Mouse (Mus musculus) C2C12 (cell line): ENCODE measurements around the gene 9130213A22Rik. TPM values are rescaled to one million over a fixed set of nuclear protein-coding genes. Genes with fewer than 3 reads are reported as not detected.
A peak's percentile ranks its signal among the peaks of the same experiment; 100 is the strongest.

Experiments
- H3K27me3 ChIP-seq: one replicate; pipeline ENCODE4 v1.6.1; 2011; ENCODE audit not compliant: control insufficient read depth, insufficient read depth, insufficient read length
- H3K36me3 ChIP-seq: one replicate; pipeline ENCODE4 v1.6.1; 2011; ENCODE audit not compliant: control insufficient read depth, insufficient read depth
- H3K4me3 ChIP-seq: one replicate; pipeline ENCODE4 v1.5.1; 2011; ENCODE audit warnings: mild to moderate bottlenecking, control low read depth; ENCODE audit not compliant: poor library complexity, insufficient read depth, severe bottlenecking
- H3K79me2 ChIP-seq: one replicate; pipeline ENCODE4 v1.6.1; 2011; ENCODE audit not compliant: control insufficient read depth, insufficient read depth
- H3K79me3 ChIP-seq: one replicate; pipeline ENCODE4 v1.6.1; 2011; ENCODE audit warnings: low read depth, control low read depth
- H3ac ChIP-seq: one replicate; pipeline ENCODE3; 2011; ENCODE audit warnings: low read depth; ENCODE audit not compliant: control insufficient read depth, insufficient read length
- CEBPB ChIP-seq: IDR thresholded peaks from one replicate; pipeline ENCODE4 v1.6.1; 2011; ENCODE audit warnings: low read depth, mild to moderate bottlenecking, control low read depth, moderate library complexity
- CTCF ChIP-seq: IDR thresholded peaks from one replicate; pipeline ENCODE4 v1.5.1; 2011; ENCODE audit not compliant: control insufficient read depth, insufficient read depth, insufficient read length
- FOSL1 ChIP-seq: IDR thresholded peaks from one replicate; pipeline ENCODE4 v1.8.0; 2011; ENCODE audit warnings: mild to moderate bottlenecking, low read length; ENCODE audit not compliant: poor library complexity, insufficient read depth, severe bottlenecking
- MAX ChIP-seq: IDR thresholded peaks from one replicate; pipeline ENCODE4 v1.6.1; 2011; ENCODE audit warnings: mild to moderate bottlenecking, control low read depth
- MYOD1 ChIP-seq: IDR thresholded peaks from one replicate; pipeline ENCODE4 v1.6.1; 2011; ENCODE audit warnings: low read depth; ENCODE audit not compliant: control insufficient read depth, insufficient read length
- MYOG ChIP-seq: IDR thresholded peaks from one replicate; pipeline ENCODE4 v1.6.1; 2011; ENCODE audit not compliant: control insufficient read depth, insufficient read length; ENCODE audit errors: extremely low read depth
- USF1 ChIP-seq: IDR thresholded peaks from one replicate; pipeline ENCODE4 v1.6.1; 2011; ENCODE audit warnings: low read depth, mild to moderate bottlenecking, control low read depth, moderate library complexity
- polyA plus RNA-seq: library from polyadenylated mRNA; unstranded; fragments of >200 nt; fragmentation: generic; extraction: Trizol; gene quantifications from one replicate; pipeline ENCODE4 v1.2.1, GENCODE M21; 2012; ENCODE audit warnings: missing spikeins

9130213A22Rik gene
- polyA plus RNA-seq, 1 experiment: 0.21 TPM

GRCm38 (mm10) chr11:69121741-69122335 is 551 bp downstream of the 9130213A22Rik start:
- no peak for TF ChIP-seq FOSL1
- H3K4me3 ChIP-seq: peak overlapping the region; percentile 48
- H3K36me3 ChIP-seq: no peaks in the 10 kb centered on the region
- peak overlapping the region; percentile 83 for H3ac ChIP-seq
- H3K79me2 ChIP-seq: no peaks in the 10 kb centered on the region
- no peaks in the 10 kb centered on the region for H3K79me3 ChIP-seq
- H3K27me3 ChIP-seq: no peaks in the 10 kb centered on the region

GRCm38 (mm10) chr11:69121001-69121740 is 1.2 kb downstream of the 9130213A22Rik start:
- no peaks in the 10 kb centered on the region for H3K79me2 ChIP-seq
- H3K27me3 ChIP-seq: no peaks in the 10 kb centered on the region
- H3K79me3 ChIP-seq: no peaks in the 10 kb centered on the region
- TF ChIP-seq CEBPB (no peak), CTCF (no peak), MAX (no peak), MYOG (no peak), USF1 (no peak), FOSL1 (no peak), MYOD1 (no peak)
- H3K4me3 ChIP-seq: peak overlapping the region; percentile 48
- H3ac ChIP-seq: peak overlapping the region; percentile 72
- no peaks in the 10 kb centered on the region for H3K36me3 ChIP-seq

- no peaks in the 10 kb centered on the region for H3K79me3 ChIP-seq
- no peaks in the 10 kb centered on the region for H3K79me2 ChIP-seq
- H3K27me3 ChIP-seq: no peaks in the 10 kb centered on the region
- peak within 1 kb of the TSS; percentile 72 for H3ac ChIP-seq
- TF ChIP-seq MYOD1: no peak
- TF ChIP-seq USF1: no peak
- no peak for TF ChIP-seq CTCF
- no peak for TF ChIP-seq FOSL1
- H3K36me3 ChIP-seq: no peaks in the 10 kb centered on the region
- peak within 1 kb of the TSS; percentile 48 for H3K4me3 ChIP-seq
Measured at GRCm38 (mm10) chr11:69120221-69121000, 2.0 kb downstream of the 9130213A22Rik start, which contains the start of gene Hes7. Gene Hes7 (plus strand): TSS chr11:69120404.

GRCm38 (mm10) chr11:69119446-69120155 is 2.8 kb downstream of the 9130213A22Rik start:
- no peak overlapping the region for H3ac ChIP-seq
- no peaks in the 10 kb centered on the region for H3K79me3 ChIP-seq
- no peaks in the 10 kb centered on the region for H3K36me3 ChIP-seq
- TF ChIP-seq MYOG (no peak), CEBPB (no peak), USF1 (no peak), FOSL1 (no peak), CTCF (no peak), MAX (no peak), MYOD1 (no peak)
- no peak overlapping the region for H3K4me3 ChIP-seq
- H3K27me3 ChIP-seq: no peaks in the 10 kb centered on the region
- no peaks in the 10 kb centered on the region for H3K79me2 ChIP-seq

- no peak for TF ChIP-seq CTCF
- TF ChIP-seq CEBPB: no peak
- no peak for TF ChIP-seq MAX
- TF ChIP-seq USF1: no peak
- no peak for TF ChIP-seq FOSL1
Measured at GRCm38 (mm10) chr11:69118765-69119164, 3.6 kb downstream of the 9130213A22Rik start.

More at GRCm38 (mm10) chr11:69118765-69119164, 3.6 kb downstream of the 9130213A22Rik start:
- Histone ChIP-seq H3K4me3 (peak overlapping the region; percentile 14), H3K36me3 (no peaks in the 10 kb centered on the region), H3K79me2 (no peaks in the 10 kb centered on the region), H3K79me3 (no peaks in the 10 kb centered on the region), H3K27me3 (no peaks in the 10 kb centered on the region), H3ac (no peak overlapping the region)
